Mouse (Mus musculus) embryonic facial prominence, embryonic 15.5 days (tissue): ENCODE measurements around the gene Six2. TPM values are rescaled to one million over a fixed set of nuclear protein-coding genes. Genes with fewer than 3 reads are reported as not detected.

Experiments
- ATAC-seq: fragments of 200-750 bp; cut with Nextera tagmentation; 2 replicates; pipeline ENCODE4 v1.8.0; 2017; ENCODE audit warnings: low read depth, moderate TSS enrichment; ENCODE audit not compliant: insufficient number of reproducible peaks, low FRiP score, low TSS enrichment
- H3K27ac ChIP-seq: fragments of 300-500 bp; sonication (generic); replicated peaks from 2 replicates; pipeline ENCODE4 v1.5.1; 2015; ENCODE audit warnings: mild to moderate bottlenecking, inconsistent platforms
- H3K27me3 ChIP-seq: fragments of 300-500 bp; sonication (generic); 2 replicates; pipeline ENCODE4 v1.6.1; 2015; ENCODE audit warnings: inconsistent platforms
- H3K36me3 ChIP-seq: fragments of 300-500 bp; sonication (generic); 2 replicates; pipeline ENCODE4 v1.6.1; 2015; ENCODE audit warnings: mild to moderate bottlenecking, inconsistent platforms
- H3K4me1 ChIP-seq: fragments of 300-500 bp; sonication (generic); 2 replicates; pipeline ENCODE4 v1.6.1; 2015; ENCODE audit warnings: inconsistent platforms
- H3K4me2 ChIP-seq: fragments of 300-500 bp; sonication (generic); replicated peaks from 2 replicates; pipeline ENCODE4 v1.6.1; 2015; ENCODE audit warnings: mild to moderate bottlenecking, inconsistent platforms
- H3K4me3 ChIP-seq: fragments of 300-500 bp; sonication (generic); replicated peaks from 2 replicates; pipeline ENCODE4 v1.5.1; 2015; ENCODE audit warnings: mild to moderate bottlenecking, inconsistent platforms
- H3K9ac ChIP-seq: fragments of 300-500 bp; sonication (generic); 2 replicates; pipeline ENCODE4 v1.6.1; 2015; ENCODE audit warnings: inconsistent platforms
- H3K9me3 ChIP-seq: fragments of 300-500 bp; sonication (generic); replicated peaks from 2 replicates; pipeline ENCODE4 v1.6.1; 2016; ENCODE audit warnings: inconsistent platforms
- WGBS: fragments of 180-500 bp; shearing (Covaris S2); methylation state at CpG from one replicate; pipeline ENCODE4 v1.1.7; 2015; 5-methylcytosine and 5-hydroxymethylcytosine counted together
- polyA plus RNA-seq: library from polyadenylated mRNA; unstranded; fragments of >200 nt; fragmentation: Nextera tagmentation; extraction: Ambion mirVana; gene quantifications from 2 replicates; pipeline ENCODE4 v1.2.1, GENCODE M21; 2015

Six2 gene
- polyA plus RNA-seq: 8.2 and 10.7 TPM in 2 replicates

GRCm38 (mm10) chr17:85688236-85688910 is at the start of gene Six2:
Gene Six2 (minus strand): TSS chr17:85688274.
- Histone ChIP-seq H3K4me1 (peaks cover 55% of the 10 kb centered on the region), H3K27ac (peak within 1 kb of the TSS; percentile 87), H3K9ac (peak within 1 kb of the TSS; percentile 56), H3K27me3 (peaks cover 86% of the 10 kb centered on the region), H3K4me2 (peak within 1 kb of the TSS; percentile 88), H3K9me3 (no peaks in the 10 kb centered on the region), H3K36me3 (no peaks in the 10 kb centered on the region), H3K4me3 (peak within 1 kb of the TSS; percentile 57)
- WGBS: under 1% methylated on average over 55 of the region's 55 CpGs
- peak; percentile 94 for ATAC-seq

GRCm38 (mm10) chr17:85737090-85737780 is 49.2 kb upstream of the Six2 start:
- Histone ChIP-seq H3K27ac (no peak overlapping the region), H3K9me3 (no peaks in the 10 kb centered on the region), H3K27me3 (peaks cover 3% of the 10 kb centered on the region; the same call in 1 of the 2 replicates), H3K36me3 (no peaks in the 10 kb centered on the region), H3K9ac (no peak overlapping the region), H3K4me2 (no peak overlapping the region), H3K4me1 (0 out of 2 replicates have a peak, but pooled peaks cover 4% of the 10 kb centered on the region), H3K4me3 (no peak overlapping the region)
- no peak for ATAC-seq
- WGBS: 23% methylated on average over 19 of the region's 19 CpGs

GRCm38 (mm10) chr17:85731329-85731728 is 43.3 kb upstream of the Six2 start:
- Histone ChIP-seq H3K27me3 (no peaks in the 10 kb centered on the region), H3K4me1 (no peaks in the 10 kb centered on the region), H3K27ac (no peak overlapping the region), H3K4me3 (no peak overlapping the region), H3K36me3 (no peaks in the 10 kb centered on the region), H3K9ac (no peak overlapping the region), H3K9me3 (no peaks in the 10 kb centered on the region), H3K4me2 (no peak overlapping the region)
- no peak for ATAC-seq
- 85% methylated on average over 5 of the region's 5 CpGs for WGBS

GRCm38 (mm10) chr17:85730231-85731015 is 42.3 kb upstream of the Six2 start:
- no peak for ATAC-seq
- Histone ChIP-seq H3K27me3 (no peaks in the 10 kb centered on the region), H3K4me1 (no peaks in the 10 kb centered on the region), H3K36me3 (no peaks in the 10 kb centered on the region), H3K27ac (no peak overlapping the region), H3K9me3 (no peaks in the 10 kb centered on the region), H3K4me2 (no peak overlapping the region), H3K9ac (no peak overlapping the region), H3K4me3 (no peak overlapping the region)
- WGBS: 80% methylated on average over 12 of the region's 12 CpGs

GRCm38 (mm10) chr17:85728071-85728718 is 40.1 kb upstream of the Six2 start:
- H3K4me1 ChIP-seq: no peaks in the 10 kb centered on the region
- WGBS: 82% methylated on average over 5 of the region's 5 CpGs
- no peak overlapping the region for H3K9ac ChIP-seq
- H3K36me3 ChIP-seq: no peaks in the 10 kb centered on the region
- H3K4me2 ChIP-seq: no peak overlapping the region
- H3K27me3 ChIP-seq: no peaks in the 10 kb centered on the region
- H3K4me3 ChIP-seq: no peak overlapping the region
- no peaks in the 10 kb centered on the region for H3K9me3 ChIP-seq
- no peak for ATAC-seq
- no peak overlapping the region for H3K27ac ChIP-seq

GRCm38 (mm10) chr17:85725988-85726387 is 37.9 kb upstream of the Six2 start:
- Histone ChIP-seq H3K4me3 (no peak overlapping the region), H3K9ac (no peak overlapping the region), H3K9me3 (no peaks in the 10 kb centered on the region), H3K27me3 (no peaks in the 10 kb centered on the region), H3K36me3 (no peaks in the 10 kb centered on the region), H3K27ac (no peak overlapping the region), H3K4me1 (no peaks in the 10 kb centered on the region), H3K4me2 (no peak overlapping the region)
- ATAC-seq: no peak
- WGBS: 89% methylated on average over 9 of the region's 9 CpGs

- WGBS: 66% methylated on average over 5 of the region's 5 CpGs
- Histone ChIP-seq H3K9ac (no peak overlapping the region), H3K4me2 (no peak overlapping the region), H3K4me1 (no peaks in the 10 kb centered on the region), H3K36me3 (no peaks in the 10 kb centered on the region), H3K27ac (no peak overlapping the region), H3K4me3 (no peak overlapping the region), H3K27me3 (no peaks in the 10 kb centered on the region; the same call in 1 of the 2 replicates), H3K9me3 (no peaks in the 10 kb centered on the region)
- ATAC-seq: no peak
Measured at GRCm38 (mm10) chr17:85723166-85723565, 35.1 kb upstream of the Six2 start.

GRCm38 (mm10) chr17:85717266-85717665 is 29.2 kb upstream of the Six2 start:
- H3K9ac ChIP-seq: no peak overlapping the region
- no peak overlapping the region for H3K27ac ChIP-seq
- no peaks in the 10 kb centered on the region for H3K36me3 ChIP-seq
- WGBS: 41% methylated on average over 7 of the region's 7 CpGs
- peaks cover 12% of the 10 kb centered on the region for H3K4me1 ChIP-seq
- H3K27me3 ChIP-seq: no peaks in the 10 kb centered on the region; the same call in none of the 2 replicates
- no peaks in the 10 kb centered on the region for H3K9me3 ChIP-seq
- H3K4me2 ChIP-seq: no peak overlapping the region
- no peak overlapping the region for H3K4me3 ChIP-seq
- ATAC-seq: no peak

GRCm38 (mm10) chr17:85715784-85716183 is 27.7 kb upstream of the Six2 start:
- no peak for ATAC-seq
- Histone ChIP-seq H3K4me1 (peaks cover 12% of the 10 kb centered on the region), H3K27ac (no peak overlapping the region), H3K9me3 (no peaks in the 10 kb centered on the region), H3K9ac (no peak overlapping the region), H3K36me3 (no peaks in the 10 kb centered on the region), H3K4me3 (no peak overlapping the region), H3K27me3 (no peaks in the 10 kb centered on the region; the same call in none of the 2 replicates), H3K4me2 (no peak overlapping the region)
- 69% methylated on average over 11 of the region's 11 CpGs for WGBS

GRCm38 (mm10) chr17:85714370-85714769 is 26.3 kb upstream of the Six2 start:
- Histone ChIP-seq H3K27me3 (no peaks in the 10 kb centered on the region; the same call in none of the 2 replicates), H3K27ac (no peak overlapping the region), H3K4me3 (no peak overlapping the region), H3K9me3 (no peaks in the 10 kb centered on the region), H3K9ac (no peak overlapping the region), H3K4me2 (no peak overlapping the region), H3K36me3 (no peaks in the 10 kb centered on the region), H3K4me1 (peaks cover 12% of the 10 kb centered on the region)
- ATAC-seq: no peak
- WGBS: 58% methylated on average over 5 of the region's 5 CpGs

GRCm38 (mm10) chr17:85712874-85713273 is 24.8 kb upstream of the Six2 start:
- no peaks in the 10 kb centered on the region for H3K36me3 ChIP-seq
- no peak overlapping the region for H3K9ac ChIP-seq
- H3K27me3 ChIP-seq: no peaks in the 10 kb centered on the region; the same call in 1 of the 2 replicates
- no peak overlapping the region for H3K4me3 ChIP-seq
- ATAC-seq: no peak
- H3K27ac ChIP-seq: no peak overlapping the region
- H3K4me2 ChIP-seq: no peak overlapping the region
- H3K9me3 ChIP-seq: no peaks in the 10 kb centered on the region
- H3K4me1 ChIP-seq: peaks cover 12% of the 10 kb centered on the region
- WGBS: 80% methylated on average over 10 of the region's 10 CpGs
